Mouse (Mus musculus) spleen, adult 2 months (tissue): ENCODE data around the gene Dppa4.

ENCODE experiments used
- CTCF ChIP-seq: fragments of 200-500 bp; IDR thresholded peaks from 2 replicates; pipeline ENCODE4 v1.5.1; 2011; ENCODE audit warnings: mild to moderate bottlenecking, inconsistent platforms; ENCODE audit not compliant: insufficient read depth, insufficient read length, insufficient replicate concordance; ENCODE audit errors: extremely low read depth
- POLR2A ChIP-seq: fragments of 200-500 bp; IDR thresholded peaks from 2 replicates; pipeline ENCODE4 v1.6.1; 2011; ENCODE audit warnings: low read depth, low read length, inconsistent platforms

- TF ChIP-seq CTCF (no peak), POLR2A (no peak)
Measured at GRCm38 (mm10) chr16:48247044-48247661, 36.4 kb upstream of the Dppa4 start.
